Mouse (Mus musculus) cortical plate, adult 2 months (tissue): ENCODE measurements around the gene Atp1a1. TPM values are rescaled to one million over a fixed set of nuclear protein-coding genes. Genes with fewer than 3 reads are reported as not detected.

Source experiments
- H3K27ac ChIP-seq: fragments of 200-500 bp; 2 replicates; pipeline ENCODE4 v1.5.1; 2012; ENCODE audit warnings: low read length, control low read depth, inconsistent platforms; ENCODE audit not compliant: insufficient read depth
- H3K4me1 ChIP-seq: fragments of 200-500 bp; 2 replicates; pipeline ENCODE4 v1.6.1; 2011; ENCODE audit warnings: low read length; ENCODE audit not compliant: control insufficient read depth, insufficient read depth
- H3K4me3 ChIP-seq: fragments of 200-500 bp; 2 replicates; pipeline ENCODE4 v1.5.1; 2011; ENCODE audit warnings: mild to moderate bottlenecking, low read length, control low read depth; ENCODE audit not compliant: insufficient read depth
- CTCF ChIP-seq: fragments of 200-500 bp; IDR thresholded peaks from 2 replicates; pipeline ENCODE4 v1.5.1; 2011; ENCODE audit warnings: mild to moderate bottlenecking, control low read depth, low read length; ENCODE audit not compliant: insufficient read depth; ENCODE audit errors: extremely low read depth
- POLR2A ChIP-seq: fragments of 200-500 bp; IDR thresholded peaks from 2 replicates; pipeline ENCODE4 v1.6.1; 2011; ENCODE audit warnings: mild to moderate bottlenecking, low read length, control low read depth; ENCODE audit not compliant: insufficient read depth; ENCODE audit errors: extremely low read depth
- polyA plus RNA-seq: library from polyadenylated mRNA; depleted of rRNA; stranded (reverse); fragments of >200 nt; gene quantifications from 2 replicates; pipeline ENCODE4 v1.2.3, GENCODE M21; 2012; rRNA removed

The Atp1a1 gene
- polyA plus RNA-seq, 1 experiment: 830 TPM

DNA sequence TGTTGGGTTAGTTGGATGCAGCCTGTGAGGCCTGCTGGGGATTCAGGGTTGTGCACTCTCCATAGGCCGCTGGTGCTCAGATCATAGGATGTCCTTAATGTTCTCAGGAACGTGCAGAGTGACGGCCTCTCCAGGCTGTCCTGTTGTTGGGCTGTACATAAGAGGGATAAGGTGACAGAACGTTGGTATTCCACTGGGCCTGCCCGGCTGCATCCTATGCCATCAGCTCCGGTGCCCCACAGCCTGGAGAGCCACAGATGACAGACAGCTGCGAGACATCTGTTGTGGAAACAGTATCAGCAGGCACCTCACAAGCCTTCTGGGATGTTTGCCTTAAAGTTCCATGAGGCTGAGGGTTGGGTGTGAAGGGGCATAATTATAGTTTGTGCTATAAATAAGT lies 68.2 kb downstream of the Atp1a1 start:
- TF ChIP-seq CTCF (no peak), POLR2A (no peak)
- Histone ChIP-seq H3K4me1 (no peaks in the 10 kb centered on the region), H3K27ac (no peak overlapping the region), H3K4me3 (no peak overlapping the region)

DNA sequence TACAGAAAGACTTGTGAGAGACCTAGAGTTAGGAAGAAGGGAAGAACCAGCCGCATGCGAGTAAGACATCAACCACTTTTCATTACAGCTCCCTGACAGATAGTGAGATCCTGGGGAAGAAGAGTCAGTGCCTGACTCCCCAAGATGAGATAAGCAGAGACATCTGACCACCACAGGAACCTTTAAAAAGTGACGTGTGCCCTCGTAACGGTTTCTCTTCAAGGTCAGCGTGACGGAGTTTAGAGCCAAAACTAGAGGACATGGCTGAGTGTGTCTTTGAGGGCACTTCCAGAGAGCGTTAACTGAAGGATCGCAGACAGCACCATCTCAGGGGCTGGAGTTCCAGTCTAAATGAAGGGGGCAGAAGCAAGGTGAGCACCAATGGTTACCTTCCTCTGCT lies 70.2 kb downstream of the Atp1a1 start:
- Histone ChIP-seq H3K4me1 (no peaks in the 10 kb centered on the region), H3K27ac (no peak overlapping the region), H3K4me3 (no peak overlapping the region)
- TF ChIP-seq CTCF (no peak), POLR2A (no peak)

GRCm38 (mm10) chr3:101533373-101533772 lies 71.1 kb downstream of the Atp1a1 start:
- no peak overlapping the region for H3K4me3 ChIP-seq
- TF ChIP-seq CTCF (no peak), POLR2A (no peak)
- H3K27ac ChIP-seq: no peak overlapping the region
- H3K4me1 ChIP-seq: no peaks in the 10 kb centered on the region

DNA sequence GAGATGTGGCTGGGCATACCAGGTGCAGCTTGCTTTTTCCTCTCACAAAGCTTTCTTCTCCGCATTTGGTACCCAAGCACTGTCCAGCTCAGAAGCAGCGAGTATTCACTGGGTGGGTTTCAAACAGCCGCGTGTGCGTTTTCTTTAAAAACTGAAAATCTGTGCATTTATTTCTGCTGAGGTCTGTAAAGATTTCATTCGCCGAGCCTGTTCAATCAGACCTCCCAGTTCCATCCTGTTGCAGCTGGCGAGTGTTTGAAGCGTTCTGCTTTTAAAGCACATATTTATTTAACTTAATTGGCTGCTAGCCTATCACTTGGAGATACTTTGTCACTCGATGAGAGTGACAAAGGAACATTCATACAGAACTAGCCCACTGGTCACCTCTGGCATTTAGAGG lies 73.6 kb downstream of the Atp1a1 start:
- no peak overlapping the region for H3K4me3 ChIP-seq
- H3K27ac ChIP-seq: no peak overlapping the region
- no peaks in the 10 kb centered on the region for H3K4me1 ChIP-seq
- TF ChIP-seq CTCF: no peak
- no peak for TF ChIP-seq POLR2A

GRCm38 (mm10) chr3:101528900-101529594 lies 75.4 kb downstream of the Atp1a1 start:
- no peak for TF ChIP-seq POLR2A
- TF ChIP-seq CTCF: no peak
- H3K27ac ChIP-seq: no peak overlapping the region
- H3K4me3 ChIP-seq: no peak overlapping the region
- H3K4me1 ChIP-seq: no peaks in the 10 kb centered on the region

- no peaks in the 10 kb centered on the region for H3K4me1 ChIP-seq
- no peak overlapping the region for H3K27ac ChIP-seq
- TF ChIP-seq CTCF: no peak
- no peak for TF ChIP-seq POLR2A
- no peak overlapping the region for H3K4me3 ChIP-seq
Observed at GRCm38 (mm10) chr3:101528157-101528899, 76.2 kb downstream of the Atp1a1 start.

DNA sequence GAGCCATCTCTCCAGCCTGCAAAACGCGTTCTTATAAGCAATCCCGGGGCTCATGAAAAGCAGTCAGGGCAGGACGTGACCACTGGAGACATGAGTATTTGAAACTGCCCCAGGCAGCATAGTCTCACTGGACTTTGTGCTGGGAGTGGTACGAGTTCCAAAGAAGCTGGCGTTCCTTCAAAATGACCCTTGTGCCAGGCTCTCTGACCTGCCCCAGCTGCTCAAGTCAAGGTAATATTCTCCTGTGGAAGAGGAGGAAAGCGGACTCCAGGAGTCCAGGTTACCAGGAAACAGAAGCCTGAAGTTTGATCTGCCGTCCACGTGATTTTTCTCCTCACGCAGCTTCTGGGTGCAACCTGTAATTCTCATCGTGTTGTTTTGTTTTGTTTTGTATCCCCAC lies 77.9 kb downstream of the Atp1a1 start:
- Histone ChIP-seq H3K4me3 (no peak overlapping the region), H3K27ac (no peak overlapping the region), H3K4me1 (no peaks in the 10 kb centered on the region)
- TF ChIP-seq POLR2A (no peak), CTCF (no peak)

Other genes with a start within 250 kb of the Atp1a1 start
- 4.2 and 4.6 TPM in 2 replicates for gene Igsf3, start 227.6 kb downstream of the Atp1a1 start, polyA plus RNA-seq
- gene Mab21l3, start 244.3 kb upstream of the Atp1a1 start, polyA plus RNA-seq: 0.15 and 0.17 TPM in 2 replicates